Mouse (Mus musculus): Measurements from ENCODE around the gene Ccr10.

Gene Ccr10

GRCm38 (mm10) chr11:101151063-101151462, 24.2 kb downstream of the Ccr10 start:
- no peak for DNase-seq

GRCm38 (mm10) chr11:101149178-101150105, 25.8 kb downstream of the Ccr10 start:
- peak in 1 of 2 experiments; percentile 22 for DNase-seq

- no peak for DNase-seq
These were observed 26.5 kb downstream of the Ccr10 start for GRCm38 (mm10) chr11:101148751-101149150.

GRCm38 (mm10) chr11:101146377-101146776, 28.9 kb downstream of the Ccr10 start:
- peak; percentile 83 to 84 for DNase-seq

GRCm38 (mm10) chr11:101143338-101144225, 31.7 kb downstream of the Ccr10 start:
- DNase-seq = peak; percentile 71 to 77

- DNase-seq = no peak
These were observed 32.9 kb downstream of the Ccr10 start for GRCm38 (mm10) chr11:101142215-101142967.

- DNase-seq = no peak
These were observed 34.2 kb downstream of the Ccr10 start for GRCm38 (mm10) chr11:101141088-101141487.

GRCm38 (mm10) chr11:101140164-101140819, 35.0 kb downstream of the Ccr10 start:
- peak; percentile 49 to 65 for DNase-seq

- peak; percentile 55 to 61 for DNase-seq
These were observed 36.6 kb downstream of the Ccr10 start for GRCm38 (mm10) chr11:101138536-101139181.

- no peak for DNase-seq
These were observed 38.2 kb downstream of the Ccr10 start for GRCm38 (mm10) chr11:101137000-101137399.

- peak; percentile 58 to 62 for DNase-seq
These were observed 40.9 kb downstream of the Ccr10 start for GRCm38 (mm10) chr11:101134217-101134865.

- peak; percentile 37 to 39 for DNase-seq
These were observed 42.2 kb downstream of the Ccr10 start for GRCm38 (mm10) chr11:101133037-101133436.

GRCm38 (mm10) chr11:101131701-101132100, 43.5 kb downstream of the Ccr10 start:
- peak; percentile 73 to 84 for DNase-seq

- peak; percentile 75 to 76 for DNase-seq
These were observed 44.1 kb downstream of the Ccr10 start for GRCm38 (mm10) chr11:101131187-101131586.

- DNase-seq = peak; percentile 66 to 67
These were observed 45.0 kb downstream of the Ccr10 start for GRCm38 (mm10) chr11:101130056-101130756.

- DNase-seq = peak; percentile 88 to 90
These were observed 46.2 kb downstream of the Ccr10 start for GRCm38 (mm10) chr11:101128996-101129577.

GRCm38 (mm10) chr11:101127075-101127474, 48.2 kb downstream of the Ccr10 start:
- DNase-seq = peak; percentile 49 to 72

- peak in 1 of 2 experiments; percentile 38 for DNase-seq
These were observed 50.2 kb downstream of the Ccr10 start for GRCm38 (mm10) chr11:101125008-101125407.

GRCm38 (mm10) chr11:101124494-101124893, 50.7 kb downstream of the Ccr10 start:
- peak; percentile 47 to 54 for DNase-seq
